In the genomic region with DNA sequence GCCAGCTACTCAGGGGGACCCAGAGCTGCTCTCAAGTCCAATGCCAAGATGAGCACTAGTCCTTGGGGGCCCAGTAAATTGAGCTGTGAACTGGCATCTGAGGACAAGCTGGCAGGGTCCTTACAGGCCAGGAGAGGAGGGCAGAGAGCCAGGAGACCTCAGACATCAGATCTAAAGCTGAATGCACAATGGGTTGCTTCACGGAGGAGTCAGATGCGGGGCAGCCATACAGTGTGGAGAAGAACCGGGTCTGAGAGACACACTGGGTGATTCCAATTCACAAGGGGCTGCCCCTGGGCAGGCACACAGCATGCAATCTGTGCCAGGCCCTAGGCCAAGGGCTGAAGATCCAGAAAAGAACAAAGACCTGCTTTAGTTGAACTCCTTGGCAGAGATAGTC, we compare ENCODE assay signal across 8 mouse cellular contexts. TPM values are rescaled to one million over a fixed set of nuclear protein-coding genes. Genes with fewer than 3 reads are reported as not detected.
DNase-seq lines count a peak whose midpoint lies in the region; ATAC-seq lines count a peak whose summit lies in the region.

No protein-coding gene starts in this region.

- no peak overlapping the region for H3K4me2 ChIP-seq in forebrain, embryonic 14.5 days (ENCODE audit: low read length)
- no peak overlapping the region for H3K4me2 ChIP-seq in forebrain, embryonic 12.5 days
- no peak overlapping the region for H3K4me2 ChIP-seq in limb, embryonic 15.5 days

- peak; percentile 46; the same call in 1 of the 2 replicates for ATAC-seq in forebrain, embryonic 14.5 days
- ATAC-seq in forebrain, embryonic 12.5 days (ENCODE audit: low FRiP score) = no peak
- no peak for ATAC-seq in limb, embryonic 15.5 days (ENCODE audit: insufficient number of reproducible peaks, low FRiP score, low TSS enrichment, low read depth)
- ATAC-seq in frontal cortex, adult (ENCODE audit: low TSS enrichment) = no peak

- no peak overlapping the region for H3K27ac ChIP-seq in forebrain, embryonic 14.5 days (ENCODE audit: low read depth, low read length)
- no peak overlapping the region for H3K27ac ChIP-seq in forebrain, embryonic 12.5 days
- peak overlapping the region; percentile 67 for H3K27ac ChIP-seq in limb, embryonic 15.5 days

- no peaks in the 10 kb centered on the region for H3K9me3 ChIP-seq in forebrain, embryonic 14.5 days (replicated peaks; ENCODE audit: control insufficient read depth, low read length)
- no peaks in the 10 kb centered on the region for H3K9me3 ChIP-seq in forebrain, embryonic 12.5 days
- no peaks in the 10 kb centered on the region for H3K9me3 ChIP-seq in limb, embryonic 15.5 days

- peak; percentile 49 for DNase-seq in forebrain, embryonic 14.5 days (ENCODE audit: low spot score)
- DNase-seq in layer of hippocampus, postnatal 10 days (ENCODE audit: low spot score in 2 of 2) = peak; percentile 40 to 62
- no peak for DNase-seq in layer of hippocampus, adult 18-20 months (ENCODE audit: low spot score in 2 of 2)
- DNase-seq in cerebellum, adult 9-10 months = peak; percentile 42
- no peak for DNase-seq in retina, postnatal 1 day

- H3K4me3 ChIP-seq in forebrain, embryonic 14.5 days (ENCODE audit: low read depth, low read length) = no peak overlapping the region
- no peak overlapping the region for H3K4me3 ChIP-seq in forebrain, embryonic 12.5 days (replicated peaks)
- H3K4me3 ChIP-seq in limb, embryonic 15.5 days = no peak overlapping the region

- no peak overlapping the region for H3K9ac ChIP-seq in forebrain, embryonic 14.5 days (ENCODE audit: low read length)
- no peak overlapping the region for H3K9ac ChIP-seq in forebrain, embryonic 12.5 days
- H3K9ac ChIP-seq in limb, embryonic 15.5 days = no peak overlapping the region

- WGBS in forebrain, embryonic 14.5 days = 49% methylated on average over 3 of the region's 3 CpGs
- 81% methylated on average over 3 of the region's 3 CpGs for WGBS in forebrain, embryonic 12.5 days
- WGBS in limb, embryonic 15.5 days = 85% methylated on average over 3 of the region's 3 CpGs

- peaks cover 15% of the 10 kb centered on the region for H3K4me1 ChIP-seq in forebrain, embryonic 14.5 days (ENCODE audit: control insufficient read depth, insufficient read depth, low read length)
- H3K4me1 ChIP-seq in forebrain, embryonic 12.5 days = 0 out of 2 replicates have a peak, but pooled peaks cover 3% of the 10 kb centered on the region
- H3K4me1 ChIP-seq in limb, embryonic 15.5 days = peaks cover 46% of the 10 kb centered on the region

- no peaks in the 10 kb centered on the region for H3K27me3 ChIP-seq in forebrain, embryonic 14.5 days (replicated peaks; ENCODE audit: control insufficient read depth, insufficient read depth, low read length)
- no peaks in the 10 kb centered on the region for H3K27me3 ChIP-seq in forebrain, embryonic 12.5 days
- H3K27me3 ChIP-seq in limb, embryonic 15.5 days = no peaks in the 10 kb centered on the region

- H3K36me3 ChIP-seq in forebrain, embryonic 14.5 days (ENCODE audit: control insufficient read depth, insufficient read depth, low read length) = peaks cover 6% of the 10 kb centered on the region
- peaks cover 7% of the 10 kb centered on the region; the same call in 1 of the 2 replicates for H3K36me3 ChIP-seq in forebrain, embryonic 12.5 days (replicated peaks)
- peaks cover 91% of the 10 kb centered on the region for H3K36me3 ChIP-seq in limb, embryonic 15.5 days

RNA-seq across cellular contexts. Expression of a gene that starts 18.0 kb away (rescaled TPM):
- 41.6 and 48.5 TPM in 2 replicates for polyA plus RNA-seq in forebrain, embryonic 14.5 days (2014; fragmentation: Nextera tagmentation; extraction: Ambion mirVana)
- polyA plus RNA-seq in forebrain, embryonic 12.5 days (2016; fragmentation: Nextera tagmentation; extraction: Ambion mirVana) = 46.6 and 59.1 TPM in 2 replicates
- total RNA-seq in layer of hippocampus, postnatal 10 days (2021) = 10 to 100 TPM; 88.4 to 88.7 TPM
- 10 to 100 TPM; 89.8 to 97.0 TPM for total RNA-seq in layer of hippocampus, adult 18-20 months (2021)
- polyA plus RNA-seq in limb, embryonic 15.5 days (2015; fragmentation: Nextera tagmentation; extraction: Ambion mirVana) = 380 and 403 TPM in 2 replicates

RNA-seq across cellular contexts. Expression of a gene that starts 52.5 kb away (rescaled TPM):
- polyA plus RNA-seq in forebrain, embryonic 14.5 days (2014; fragmentation: Nextera tagmentation; extraction: Ambion mirVana) = 8.1 and 9.6 TPM in 2 replicates
- 9.8 and 12.1 TPM in 2 replicates for polyA plus RNA-seq in forebrain, embryonic 12.5 days (2016; fragmentation: Nextera tagmentation; extraction: Ambion mirVana)
- 10 to 100 TPM; 29.0 to 32.2 TPM for total RNA-seq in layer of hippocampus, postnatal 10 days (2021)
- total RNA-seq in layer of hippocampus, adult 18-20 months (2021) = 10 to 100 TPM; 35.2 to 39.0 TPM
- polyA plus RNA-seq in limb, embryonic 15.5 days (2015; fragmentation: Nextera tagmentation; extraction: Ambion mirVana) = 24.2 and 25.0 TPM in 2 replicates

Comparison
In these comparisons a context has a peak if more than half of its experiments do, and no peak if none do; other contexts are left out.
1. DNase-seq: peak in forebrain, embryonic 14.5 days (single experiment), layer of hippocampus, postnatal 10 days (2 of 2) and cerebellum, adult 9-10 months (single experiment); none in layer of hippocampus, adult 18-20 months (0 of 2) and retina, postnatal 1 day (single experiment).